ENCODE assay signal across 8 mouse cellular contexts in the genomic region with DNA sequence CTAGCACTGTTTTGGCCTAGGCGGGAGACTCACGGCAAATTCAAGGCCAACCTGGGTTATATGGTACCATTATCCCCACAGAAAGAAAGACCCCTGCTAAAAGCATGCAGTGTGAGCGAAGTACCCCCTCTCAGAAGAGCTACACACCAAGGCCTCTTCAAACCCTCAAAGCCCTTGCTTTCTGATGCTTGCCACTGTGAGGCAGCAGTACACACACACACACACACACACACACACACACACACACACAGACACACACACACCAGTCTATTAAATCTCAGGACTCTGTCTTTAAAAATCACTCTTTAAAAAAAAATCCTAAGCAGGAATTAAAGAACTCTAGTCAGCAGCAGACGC. TPM values are rescaled to one million over a fixed set of nuclear protein-coding genes. Genes with fewer than 3 reads are reported as not detected.
A peak's percentile ranks its signal among the peaks of the same experiment; 100 is the strongest.
DNase-seq lines count a peak whose midpoint lies in the region; ATAC-seq and TF ChIP-seq lines count a peak whose summit lies in the region.

No protein-coding gene starts in this region.

- intact Hi-C loops in left cerebral cortex, postnatal 36 days (cut with DNase I) = loop anchor here (2.0 to 5.0 kb wide), 2 partner anchors 21 to 47 kb away; no protein-coding TSS in a partner anchor

- peak overlapping the region; percentile 80 for H3K4me2 ChIP-seq in kidney, postnatal 0 days (ENCODE audit: low read length)
- peak overlapping the region; percentile 75; the same call in 1 of the 2 replicates for H3K4me2 ChIP-seq in embryonic facial prominence, embryonic 11.5 days (ENCODE audit: low read depth, low read length)
- peak overlapping the region; percentile 86 for H3K4me2 ChIP-seq in hindbrain, postnatal 0 days (ENCODE audit: low read depth, low read length)
- peak overlapping the region; percentile 76 for H3K4me2 ChIP-seq in midbrain, postnatal 0 days (ENCODE audit: low read depth, low read length, poor library complexity, severe bottlenecking)

- H3K27me3 ChIP-seq in kidney, postnatal 0 days (ENCODE audit: insufficient read depth, low read length) = no peaks in the 10 kb centered on the region
- no peaks in the 10 kb centered on the region for H3K27me3 ChIP-seq in embryonic facial prominence, embryonic 11.5 days (ENCODE audit: control insufficient read depth, insufficient read depth, low read length)
- no peaks in the 10 kb centered on the region for H3K27me3 ChIP-seq in hindbrain, postnatal 0 days (ENCODE audit: insufficient read depth, low read length)
- H3K27me3 ChIP-seq in midbrain, postnatal 0 days (ENCODE audit: insufficient read depth, low read length) = no peaks in the 10 kb centered on the region

- DNase-seq in kidney, postnatal 0 days (ENCODE audit: low spot score) = peak; percentile 26
- no peak for DNase-seq in kidney, adult 11 months
- no peak for DNase-seq in embryonic facial prominence, embryonic 11.5 days (ENCODE audit: low spot score)
- peak; percentile 35 for DNase-seq in hindbrain, postnatal 0 days (ENCODE audit: low spot score)
- peak; percentile 58 for DNase-seq in midbrain, postnatal 0 days (ENCODE audit: low spot score)
- no peak for DNase-seq in cerebellum, adult 9-10 months
- DNase-seq in left cerebral cortex, postnatal 36 days (ENCODE audit: low spot score in 2 of 2) = no peak

- no peaks in the 10 kb centered on the region for H3K36me3 ChIP-seq in kidney, postnatal 0 days (ENCODE audit: insufficient read depth, low read length)
- no peaks in the 10 kb centered on the region; the same call in 1 of the 2 replicates for H3K36me3 ChIP-seq in embryonic facial prominence, embryonic 11.5 days (replicated peaks; ENCODE audit: control insufficient read depth, insufficient read depth, low read depth, low read length)
- H3K36me3 ChIP-seq in hindbrain, postnatal 0 days (ENCODE audit: insufficient read depth, low read length) = no peaks in the 10 kb centered on the region
- H3K36me3 ChIP-seq in midbrain, postnatal 0 days (ENCODE audit: insufficient read depth, low read length) = no peaks in the 10 kb centered on the region

- 49% methylated on average over 4 of the region's 4 CpGs for WGBS in kidney, postnatal 0 days
- WGBS in embryonic facial prominence, embryonic 11.5 days = 52% methylated on average over 4 of the region's 4 CpGs
- 40% methylated on average over 4 of the region's 4 CpGs for WGBS in hindbrain, postnatal 0 days
- 39% methylated on average over 4 of the region's 4 CpGs for WGBS in midbrain, postnatal 0 days

- no peak overlapping the region; the same call in 1 of the 2 replicates for H3K4me3 ChIP-seq in kidney, postnatal 0 days (replicated peaks; ENCODE audit: low read depth, low read length)
- peak overlapping the region; percentile 76 for H3K4me3 ChIP-seq in embryonic facial prominence, embryonic 11.5 days (ENCODE audit: low read depth, low read length)
- peak overlapping the region; percentile 73 for H3K4me3 ChIP-seq in hindbrain, postnatal 0 days (ENCODE audit: low read length)
- peak overlapping the region; percentile 93 for H3K4me3 ChIP-seq in midbrain, postnatal 0 days (ENCODE audit: low read depth, low read length)

- H3K27ac ChIP-seq in kidney, postnatal 0 days = peak overlapping the region; percentile 87
- H3K27ac ChIP-seq in embryonic facial prominence, embryonic 11.5 days (replicated peaks; ENCODE audit: low read depth, low read length) = no peak overlapping the region
- H3K27ac ChIP-seq in hindbrain, postnatal 0 days = peak overlapping the region; percentile 85
- H3K27ac ChIP-seq in midbrain, postnatal 0 days (ENCODE audit: low read depth, low read length) = peak overlapping the region; percentile 91

- no peak overlapping the region for H3K9ac ChIP-seq in kidney, postnatal 0 days (ENCODE audit: low read depth, low read length)
- peak overlapping the region; percentile 84 for H3K9ac ChIP-seq in embryonic facial prominence, embryonic 11.5 days (replicated peaks; ENCODE audit: low read length)
- peak overlapping the region; percentile 91 for H3K9ac ChIP-seq in hindbrain, postnatal 0 days (replicated peaks; ENCODE audit: low read length)
- H3K9ac ChIP-seq in midbrain, postnatal 0 days (replicated peaks; ENCODE audit: low read length, poor library complexity, severe bottlenecking) = peak overlapping the region; percentile 85

- no peak for ATAC-seq in kidney, postnatal 0 days (replicated peaks; ENCODE audit: low FRiP score, low read depth)
- ATAC-seq in embryonic facial prominence, embryonic 11.5 days (replicated peaks; ENCODE audit: insufficient number of reproducible peaks, low FRiP score, low TSS enrichment, low read depth) = no peak
- ATAC-seq in hindbrain, postnatal 0 days = peak; percentile 43
- peak; percentile 50 for ATAC-seq in midbrain, postnatal 0 days (ENCODE audit: low FRiP score)
- ATAC-seq in granulocyte monocyte progenitor cell, adult 5-6 weeks (replicated peaks; ENCODE audit: poor library complexity, severe bottlenecking) = no peak

- no peaks in the 10 kb centered on the region for H3K9me3 ChIP-seq in kidney, postnatal 0 days (replicated peaks; ENCODE audit: low read length)
- H3K9me3 ChIP-seq in embryonic facial prominence, embryonic 11.5 days (replicated peaks; ENCODE audit: control insufficient read depth, low read length) = no peaks in the 10 kb centered on the region
- H3K9me3 ChIP-seq in hindbrain, postnatal 0 days (ENCODE audit: low read length) = no peaks in the 10 kb centered on the region
- H3K9me3 ChIP-seq in midbrain, postnatal 0 days (ENCODE audit: low read length) = no peaks in the 10 kb centered on the region

- peaks cover 11% of the 10 kb centered on the region; the same call in 1 of the 2 replicates for H3K4me1 ChIP-seq in kidney, postnatal 0 days (replicated peaks; ENCODE audit: insufficient read depth, low read length)
- H3K4me1 ChIP-seq in embryonic facial prominence, embryonic 11.5 days (ENCODE audit: control insufficient read depth, insufficient read depth, low read length) = peaks cover 2% of the 10 kb centered on the region; the same call in 1 of the 2 replicates
- peaks cover 26% of the 10 kb centered on the region for H3K4me1 ChIP-seq in hindbrain, postnatal 0 days (ENCODE audit: insufficient read depth, low read length)
- H3K4me1 ChIP-seq in midbrain, postnatal 0 days (ENCODE audit: insufficient read depth, low read length) = peaks cover 21% of the 10 kb centered on the region; the same call in 1 of the 2 replicates

- TF ChIP-seq CTCF in kidney, postnatal 0 days (IDR thresholded peaks at IDR 0.05; ENCODE audit: low read depth) = no peak
- TF ChIP-seq CTCF in hindbrain, postnatal 0 days (IDR thresholded peaks at IDR 0.05; ENCODE audit: low read depth) = peak; percentile 16
- TF ChIP-seq CTCF in midbrain, postnatal 0 days (IDR thresholded peaks at IDR 0.05) = peak; percentile 20; the same call in 1 of the 2 replicates

RNA-seq across cellular contexts. Expression of gene 2310022B05Rik, which starts 0.7 kb away (rescaled TPM):
- polyA plus RNA-seq in kidney, postnatal 0 days (2015; fragmentation: Nextera tagmentation; extraction: Ambion mirVana) = 30.2 and 32.0 TPM in 2 replicates
- 27.0 and 27.7 TPM in 2 replicates for polyA plus RNA-seq in embryonic facial prominence, embryonic 11.5 days (2014; fragmentation: Nextera tagmentation; extraction: Ambion mirVana)
- total RNA-seq in hindbrain, postnatal 0 days (2014; rRNA removed) = 100 and 106 TPM in 2 replicates
- 27.0 and 30.2 TPM in 2 replicates for polyA plus RNA-seq in hindbrain, postnatal 0 days (2015; fragmentation: Nextera tagmentation; extraction: Ambion mirVana)
- total RNA-seq in midbrain, postnatal 0 days (2014; rRNA removed) = 87.6 and 88.0 TPM in 2 replicates
- 30.1 and 31.4 TPM in 2 replicates for polyA plus RNA-seq in midbrain, postnatal 0 days (2015; fragmentation: Nextera tagmentation; extraction: Ambion mirVana)
- total RNA-seq in granulocyte monocyte progenitor cell, adult 5-6 weeks (2014; fragmentation: Nextera tagmentation) = 9.6 and 10.7 TPM in 2 replicates
- total RNA-seq in granulocyte monocyte progenitor cell, adult 5-6 weeks (2017) = 1.2 and 1.4 TPM in 2 replicates
- 10 to 100 TPM; 52.3 to 58.1 TPM for total RNA-seq in left cerebral cortex, postnatal 36 days (2021)

RNA-seq across cellular contexts. Expression of gene Ttc13, which starts 57.9 kb away (rescaled TPM):
- polyA plus RNA-seq in kidney, postnatal 0 days (2015; fragmentation: Nextera tagmentation; extraction: Ambion mirVana) = 29.0 and 29.9 TPM in 2 replicates
- 52.1 and 55.1 TPM in 2 replicates for polyA plus RNA-seq in embryonic facial prominence, embryonic 11.5 days (2014; fragmentation: Nextera tagmentation; extraction: Ambion mirVana)
- 63.1 and 64.2 TPM in 2 replicates for total RNA-seq in hindbrain, postnatal 0 days (2014; rRNA removed)
- polyA plus RNA-seq in hindbrain, postnatal 0 days (2015; fragmentation: Nextera tagmentation; extraction: Ambion mirVana) = 57.5 and 58.6 TPM in 2 replicates
- 64.8 and 76.5 TPM in 2 replicates for total RNA-seq in midbrain, postnatal 0 days (2014; rRNA removed)
- polyA plus RNA-seq in midbrain, postnatal 0 days (2015; fragmentation: Nextera tagmentation; extraction: Ambion mirVana) = 64.0 and 66.5 TPM in 2 replicates
- 44.3 and 46.4 TPM in 2 replicates for total RNA-seq in granulocyte monocyte progenitor cell, adult 5-6 weeks (2014; fragmentation: Nextera tagmentation)
- total RNA-seq in granulocyte monocyte progenitor cell, adult 5-6 weeks (2017) = 53.3 and 56.4 TPM in 2 replicates
- 10 to 100 TPM; 35.6 to 49.9 TPM for total RNA-seq in left cerebral cortex, postnatal 36 days (2021)

RNA-seq across cellular contexts. Expression of gene Arv1, which starts 58.1 kb away (rescaled TPM):
- 18.5 and 19.9 TPM in 2 replicates for polyA plus RNA-seq in kidney, postnatal 0 days (2015; fragmentation: Nextera tagmentation; extraction: Ambion mirVana)
- polyA plus RNA-seq in embryonic facial prominence, embryonic 11.5 days (2014; fragmentation: Nextera tagmentation; extraction: Ambion mirVana) = 25.7 and 27.1 TPM in 2 replicates
- total RNA-seq in hindbrain, postnatal 0 days (2014; rRNA removed) = 11.1 and 17.5 TPM in 2 replicates
- 31.5 and 33.5 TPM in 2 replicates for polyA plus RNA-seq in hindbrain, postnatal 0 days (2015; fragmentation: Nextera tagmentation; extraction: Ambion mirVana)
- total RNA-seq in midbrain, postnatal 0 days (2014; rRNA removed) = 22.5 and 25.4 TPM in 2 replicates
- 35.2 and 35.7 TPM in 2 replicates for polyA plus RNA-seq in midbrain, postnatal 0 days (2015; fragmentation: Nextera tagmentation; extraction: Ambion mirVana)
- total RNA-seq in granulocyte monocyte progenitor cell, adult 5-6 weeks (2014; fragmentation: Nextera tagmentation) = 7.8 and 18.3 TPM in 2 replicates
- 5.4 and 5.7 TPM in 2 replicates for total RNA-seq in granulocyte monocyte progenitor cell, adult 5-6 weeks (2017)
- total RNA-seq in left cerebral cortex, postnatal 36 days (2021) = 10 to 100 TPM in 1 of 2 experiments, 1 to 10 TPM in 1; 9.8 to 12.7 TPM

Comparison
In these comparisons a context has a peak if more than half of its experiments do, and no peak if none do; other contexts are left out.
1. DNase-seq: peak in kidney, postnatal 0 days (single experiment), hindbrain, postnatal 0 days (single experiment) and midbrain, postnatal 0 days (single experiment); none in kidney, adult 11 months (single experiment), embryonic facial prominence, embryonic 11.5 days (single experiment), cerebellum, adult 9-10 months (single experiment) and left cerebral cortex, postnatal 36 days (0 of 2).
2. ATAC-seq: peak in hindbrain, postnatal 0 days (single experiment) and midbrain, postnatal 0 days (single experiment); none in kidney, postnatal 0 days (single experiment), embryonic facial prominence, embryonic 11.5 days (single experiment) and granulocyte monocyte progenitor cell, adult 5-6 weeks (single experiment).
3. Peak in every context shown above with its lines, with median percentiles within 50 percentile points of each other: H3K4me2 ChIP-seq.